Mouse (Mus musculus) limb, embryonic 14.5 days (tissue): ENCODE results near the gene Tbc1d10c. TPM values are rescaled to one million over a fixed set of nuclear protein-coding genes. Genes with fewer than 3 reads are reported as not detected.

ENCODE experiments used
- ATAC-seq: fragments of 200-750 bp; cut with Nextera tagmentation; 2 replicates; pipeline ENCODE4 v1.8.0; 2017; ENCODE audit warnings: low read depth, moderate number of reproducible peaks, moderate TSS enrichment; ENCODE audit not compliant: low FRiP score
- DNase-seq: peaks from one replicate; pipeline ENCODE4 v3.0.0-alpha.2; 2015; ENCODE audit warnings: low spot score
- H3K27ac ChIP-seq: fragments of 300-500 bp; sonication (generic); replicated peaks from 2 replicates; pipeline ENCODE4 v1.5.1; 2014; ENCODE audit warnings: low read depth, mild to moderate bottlenecking, low read length, moderate library complexity, mixed read lengths
- H3K27me3 ChIP-seq: fragments of 300-500 bp; sonication (generic); 2 replicates; pipeline ENCODE4 v1.6.1; 2014; ENCODE audit warnings: low read length, mixed read lengths; ENCODE audit not compliant: control insufficient read depth, insufficient read depth
- H3K36me3 ChIP-seq: fragments of 300-500 bp; sonication (generic); 2 replicates; pipeline ENCODE4 v1.6.1; 2014; ENCODE audit warnings: mild to moderate bottlenecking, low read length, moderate library complexity, mixed read lengths; ENCODE audit not compliant: control insufficient read depth, insufficient read depth
- H3K4me1 ChIP-seq: fragments of 300-500 bp; sonication (generic); 2 replicates; pipeline ENCODE4 v1.6.1; 2014; ENCODE audit warnings: antibody characterized with exemption, low read length, mixed read lengths; ENCODE audit not compliant: control insufficient read depth, insufficient read depth
- H3K4me2 ChIP-seq: fragments of 300-500 bp; sonication (generic); replicated peaks from 2 replicates; pipeline ENCODE4 v1.6.1; 2014; ENCODE audit warnings: low read depth, mild to moderate bottlenecking, low read length, moderate library complexity; ENCODE audit not compliant: severe bottlenecking
- H3K4me3 ChIP-seq: fragments of 300-500 bp; sonication (generic); replicated peaks from 2 replicates; pipeline ENCODE4 v1.5.1; 2014; ENCODE audit warnings: low read length
- H3K9ac ChIP-seq: fragments of 300-500 bp; sonication (generic); 2 replicates; pipeline ENCODE4 v1.6.1; 2014; ENCODE audit warnings: mild to moderate bottlenecking, low read depth, low read length, moderate library complexity; ENCODE audit not compliant: severe bottlenecking
- H3K9me3 ChIP-seq: fragments of 300-500 bp; sonication (generic); 2 replicates; pipeline ENCODE4 v1.6.1; 2016; ENCODE audit warnings: low read length; ENCODE audit not compliant: control insufficient read depth
- POLR2A ChIP-seq: fragments of 200-500 bp; IDR thresholded peaks from 2 replicates; pipeline ENCODE4 v1.8.0; 2012; ENCODE audit warnings: inconsistent platforms, mild to moderate bottlenecking, moderate library complexity, borderline replicate concordance; ENCODE audit not compliant: insufficient read depth, insufficient read length; ENCODE audit errors: extremely low read depth
- WGBS: fragments of 180-500 bp; shearing (Covaris S2); extraction: QIAGEN DNeasy Blood & Tissue Kit; methylation state at CpG from one replicate; pipeline ENCODE4 v1.1.7; 2014; 5-methylcytosine and 5-hydroxymethylcytosine counted together
- polyA plus RNA-seq, 2 experiments: library from polyadenylated mRNA; depleted of rRNA in 1 of 2; stranded (reverse) in 1 of 2; unstranded in 1 of 2; fragments of >200 nt; fragmentation: Nextera tagmentation in 1 of 2; extraction: Ambion mirVana in 1 of 2; gene quantifications; 2 replicates each; pipeline versions ENCODE4 v1.2.1 to v1.2.3; 2012 to 2014

The Tbc1d10c gene
- polyA plus RNA-seq, 2 experiments = 3.9 to 4.5 TPM

- H3K27me3 ChIP-seq = no peaks in the 10 kb centered on the region
- H3K4me2 ChIP-seq = no peak overlapping the region
- no peak overlapping the region for H3K4me3 ChIP-seq
- H3K27ac ChIP-seq = no peak overlapping the region
- whole genome bisulfite sequencing = 60% methylated on average over 13 of the region's 13 CpGs
- TF ChIP-seq POLR2A = no peak
- H3K36me3 ChIP-seq = peaks cover 16% of the 10 kb centered on the region
- DNase-seq = no peak
- ATAC-seq = no peak
- H3K9me3 ChIP-seq = no peaks in the 10 kb centered on the region
- H3K9ac ChIP-seq = no peak overlapping the region
- peaks cover 16% of the 10 kb centered on the region for H3K4me1 ChIP-seq
Measured at GRCm38 (mm10) chr19:4203604-4204326, 12.7 kb upstream of the Tbc1d10c start.

- Histone ChIP-seq H3K4me1 (peaks cover 16% of the 10 kb centered on the region), H3K4me2 (no peak overlapping the region), H3K27me3 (no peaks in the 10 kb centered on the region), H3K4me3 (no peak overlapping the region), H3K9ac (no peak overlapping the region), H3K27ac (no peak overlapping the region), H3K36me3 (peaks cover 22% of the 10 kb centered on the region), H3K9me3 (no peaks in the 10 kb centered on the region)
- DNase-seq (no peak), ATAC-seq (no peak)
- WGBS = 62% methylated on average over 3 of the region's 3 CpGs
- TF ChIP-seq POLR2A = no peak
Measured at GRCm38 (mm10) chr19:4203148-4203547, 12.1 kb upstream of the Tbc1d10c start.

- Histone ChIP-seq H3K4me1 (peaks cover 16% of the 10 kb centered on the region), H3K9ac (peak overlapping the region; percentile 73), H3K27ac (no peak overlapping the region), H3K36me3 (peaks cover 32% of the 10 kb centered on the region), H3K9me3 (no peaks in the 10 kb centered on the region), H3K4me3 (peak overlapping the region; percentile 67), H3K27me3 (no peaks in the 10 kb centered on the region), H3K4me2 (peak overlapping the region; percentile 98)
- no peak for TF ChIP-seq POLR2A
- WGBS = 29% methylated on average over 7 of the region's 7 CpGs
- ATAC-seq (no peak), DNase-seq (no peak)
Measured at GRCm38 (mm10) chr19:4202149-4202548, 11.1 kb upstream of the Tbc1d10c start.

- H3K4me2 ChIP-seq = peak within 1 kb of the TSS; percentile 98
- peak within 1 kb of the TSS; percentile 65; the same call in 1 of the 2 replicates for H3K27ac ChIP-seq
- WGBS = under 1% methylated on average over 34 of the region's 34 CpGs
- ATAC-seq (peak; percentile 91), DNase-seq (peak; percentile 99)
- H3K36me3 ChIP-seq = peaks cover 39% of the 10 kb centered on the region
- H3K4me3 ChIP-seq = peak within 1 kb of the TSS; percentile 67
- peak within 1 kb of the TSS; percentile 73 for H3K9ac ChIP-seq
- H3K27me3 ChIP-seq = no peaks in the 10 kb centered on the region
- H3K4me1 ChIP-seq = peaks cover 16% of the 10 kb centered on the region
- no peak for TF ChIP-seq POLR2A
- no peaks in the 10 kb centered on the region for H3K9me3 ChIP-seq
Measured at GRCm38 (mm10) chr19:4201291-4201909, 10.3 kb upstream of the Tbc1d10c start, which contains the start of gene Rad9a. Rad9a (minus strand) TSS chr19:4201662.

GRCm38 (mm10) chr19:4197180-4197579 lies 6.1 kb upstream of the Tbc1d10c start:
- Histone ChIP-seq H3K9ac (no peak overlapping the region), H3K4me1 (peaks cover 24% of the 10 kb centered on the region), H3K27me3 (no peaks in the 10 kb centered on the region), H3K36me3 (peaks cover 74% of the 10 kb centered on the region), H3K9me3 (no peaks in the 10 kb centered on the region), H3K4me2 (no peak overlapping the region), H3K27ac (no peak overlapping the region), H3K4me3 (no peak overlapping the region)
- no peak for ATAC-seq
- DNase-seq = no peak
- TF ChIP-seq POLR2A = no peak
- WGBS = 58% methylated on average over 3 of the region's 3 CpGs
